Mouse (Mus musculus): ENCODE measurements around the gene Osbp2. TPM values are rescaled to one million over a fixed set of nuclear protein-coding genes. Genes with fewer than 3 reads are reported as not detected.
A peak's percentile ranks its signal among the peaks of the same experiment; 100 is the strongest.

The Osbp2 gene
- polyA plus RNA-seq, 1 experiment: 1.3 TPM

- H3K36me3 ChIP-seq (ENCODE audit: control insufficient read depth, insufficient read depth): no peaks in the 10 kb centered on the region
- H3K27me3 ChIP-seq (ENCODE audit: control insufficient read depth, insufficient read depth, insufficient read length): peaks cover 8% of the 10 kb centered on the region
- no peak overlapping the region for H3K4me2 ChIP-seq (ENCODE audit: low read depth)
- H3K4me3 ChIP-seq: no peak overlapping the region
- H3K79me2 ChIP-seq (ENCODE audit: control insufficient read depth, insufficient read depth): no peaks in the 10 kb centered on the region
- TF ChIP-seq MYOD1 (IDR thresholded peaks at IDR 0.05; ENCODE audit: control insufficient read depth in 1 of 3, insufficient read length in 2 of 3, low read depth in 2 of 3): peak in 1 of 3 experiments; percentile 22
- no peak for TF ChIP-seq TCF3 (IDR thresholded peaks at IDR 0.05; ENCODE audit: insufficient read length, low read depth)
- H3ac ChIP-seq (ENCODE audit: control insufficient read depth, insufficient read length): no peak overlapping the region
These were observed 136.1 kb downstream of the Osbp2 start for GRCm38 (mm10) chr11:3727438-3728105.

- H3K27me3 ChIP-seq (ENCODE audit: control insufficient read depth, insufficient read depth, insufficient read length): peaks cover 8% of the 10 kb centered on the region
- H3K4me2 ChIP-seq (ENCODE audit: low read depth): no peak overlapping the region
- TF ChIP-seq USF1 (IDR thresholded peaks at IDR 0.05; ENCODE audit: low read depth) (no peak), TCF3 (IDR thresholded peaks at IDR 0.05; ENCODE audit: insufficient read length, low read depth) (no peak), E2F4 (IDR thresholded peaks at IDR 0.05; ENCODE audit: insufficient read depth) (no peak), MYOD1 (IDR thresholded peaks at IDR 0.05; ENCODE audit: control insufficient read depth in 1 of 3, insufficient read length in 2 of 3, low read depth in 2 of 3) (no peak), TCF12 (IDR thresholded peaks at IDR 0.05; ENCODE audit: insufficient read depth, poor library complexity, severe bottlenecking) (no peak), MAX (IDR thresholded peaks at IDR 0.05; ENCODE audit: low read depth) (no peak), POLR2A (IDR thresholded peaks at IDR 0.05; ENCODE audit: insufficient read length, low read depth) (no peak), CEBPB (IDR thresholded peaks at IDR 0.05; ENCODE audit: insufficient read depth, poor library complexity, severe bottlenecking) (no peak), REST (IDR thresholded peaks at IDR 0.05; ENCODE audit: insufficient read depth, insufficient read length) (no peak), SRF (IDR thresholded peaks at IDR 0.05; ENCODE audit: control insufficient read depth, insufficient read length, low read depth) (no peak), POLR2AphosphoS2 (IDR thresholded peaks at IDR 0.05; ENCODE audit: insufficient read length, low read depth) (no peak), MYOG (IDR thresholded peaks at IDR 0.05; ENCODE audit: control insufficient read depth in 1 of 3, insufficient read depth in 1 of 3, insufficient read length in 2 of 3, low read depth in 2 of 3) (no peak)
- no peak overlapping the region for H3ac ChIP-seq (ENCODE audit: control insufficient read depth, insufficient read length)
- no peaks in the 10 kb centered on the region for H3K36me3 ChIP-seq (ENCODE audit: control insufficient read depth, insufficient read depth)
- H3K4me3 ChIP-seq: no peak overlapping the region
- H3K79me2 ChIP-seq (ENCODE audit: control insufficient read depth, insufficient read depth): no peaks in the 10 kb centered on the region
These were observed 138.2 kb downstream of the Osbp2 start for GRCm38 (mm10) chr11:3725331-3726054.

DNA sequence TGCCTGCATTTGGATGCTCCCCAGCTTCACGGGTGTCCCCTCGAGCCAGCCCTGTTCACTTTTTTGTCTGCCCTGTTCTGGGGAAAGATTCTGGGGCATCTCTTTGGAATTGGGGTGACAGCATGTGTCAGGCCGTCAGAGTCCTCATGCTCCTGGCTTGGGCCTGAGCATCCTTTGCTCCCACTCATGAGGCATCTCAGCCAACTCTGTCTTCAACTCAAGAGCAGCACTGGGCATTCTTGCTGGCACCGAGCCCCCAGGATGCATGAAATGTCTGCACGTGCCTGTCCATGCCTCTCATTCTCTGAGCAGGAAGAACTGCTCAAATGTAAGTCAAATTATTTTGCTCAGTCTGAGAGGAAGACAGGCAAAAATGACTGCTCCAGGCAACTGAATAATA lies 139.0 kb downstream of the Osbp2 start:
- Histone ChIP-seq H3K79me2 (ENCODE audit: control insufficient read depth, insufficient read depth) (no peaks in the 10 kb centered on the region), H3ac (ENCODE audit: control insufficient read depth, insufficient read length) (no peak overlapping the region), H3K4me2 (ENCODE audit: low read depth) (no peak overlapping the region), H3K27me3 (ENCODE audit: control insufficient read depth, insufficient read depth, insufficient read length) (peaks cover 8% of the 10 kb centered on the region), H3K4me3 (no peak overlapping the region), H3K36me3 (ENCODE audit: control insufficient read depth, insufficient read depth) (no peaks in the 10 kb centered on the region)
- TF ChIP-seq E2F4 (IDR thresholded peaks at IDR 0.05; ENCODE audit: insufficient read depth): no peak
- no peak for TF ChIP-seq TCF12 (IDR thresholded peaks at IDR 0.05; ENCODE audit: insufficient read depth, poor library complexity, severe bottlenecking)
- TF ChIP-seq TCF3 (IDR thresholded peaks at IDR 0.05; ENCODE audit: insufficient read length, low read depth): no peak
- no peak for TF ChIP-seq REST (IDR thresholded peaks at IDR 0.05; ENCODE audit: insufficient read depth, insufficient read length)
- TF ChIP-seq USF1 (IDR thresholded peaks at IDR 0.05; ENCODE audit: low read depth): no peak
- no peak for TF ChIP-seq POLR2AphosphoS2 (IDR thresholded peaks at IDR 0.05; ENCODE audit: insufficient read length, low read depth)
- TF ChIP-seq POLR2A (IDR thresholded peaks at IDR 0.05; ENCODE audit: insufficient read length, low read depth): no peak
- TF ChIP-seq SRF (IDR thresholded peaks at IDR 0.05; ENCODE audit: control insufficient read depth, insufficient read length, low read depth): no peak
- TF ChIP-seq MAX (IDR thresholded peaks at IDR 0.05; ENCODE audit: low read depth): no peak

DNA sequence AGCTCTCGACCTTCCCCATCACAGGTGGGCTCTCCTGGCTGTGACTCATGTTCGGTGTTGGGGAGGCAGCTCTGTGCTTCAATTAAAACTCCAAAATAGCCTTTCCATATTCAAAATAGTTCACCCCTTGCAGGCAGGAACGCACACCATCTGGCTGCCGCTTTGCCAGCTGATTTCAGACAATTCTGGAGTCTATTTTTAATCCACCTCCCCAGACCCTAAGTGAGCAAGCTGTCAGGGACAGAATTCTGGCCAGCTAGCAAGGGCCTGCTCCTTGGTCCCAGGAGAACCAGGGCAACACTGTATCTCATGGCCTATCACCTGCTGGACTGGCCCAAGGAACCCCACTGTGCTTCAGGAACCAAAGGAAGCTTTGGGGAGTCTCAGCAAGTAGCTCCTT lies 139.8 kb downstream of the Osbp2 start:
- no peak overlapping the region for H3ac ChIP-seq (ENCODE audit: control insufficient read depth, insufficient read length)
- H3K27me3 ChIP-seq (ENCODE audit: control insufficient read depth, insufficient read depth, insufficient read length): peaks cover 8% of the 10 kb centered on the region
- no peaks in the 10 kb centered on the region for H3K79me2 ChIP-seq (ENCODE audit: control insufficient read depth, insufficient read depth)
- H3K36me3 ChIP-seq (ENCODE audit: control insufficient read depth, insufficient read depth): no peaks in the 10 kb centered on the region
- H3K4me2 ChIP-seq (ENCODE audit: low read depth): no peak overlapping the region
- H3K4me3 ChIP-seq: no peak overlapping the region
- TF ChIP-seq USF1 (IDR thresholded peaks at IDR 0.05; ENCODE audit: low read depth) (no peak), SRF (IDR thresholded peaks at IDR 0.05; ENCODE audit: control insufficient read depth, insufficient read length, low read depth) (no peak), MYOD1 (IDR thresholded peaks at IDR 0.05; ENCODE audit: control insufficient read depth in 1 of 3, insufficient read length in 2 of 3, low read depth in 2 of 3) (no peak), POLR2A (IDR thresholded peaks at IDR 0.05; ENCODE audit: insufficient read length, low read depth) (no peak), MAX (IDR thresholded peaks at IDR 0.05; ENCODE audit: low read depth) (no peak), CEBPB (IDR thresholded peaks at IDR 0.05; ENCODE audit: insufficient read depth, poor library complexity, severe bottlenecking) (no peak), TCF12 (IDR thresholded peaks at IDR 0.05; ENCODE audit: insufficient read depth, poor library complexity, severe bottlenecking) (no peak)

GRCm38 (mm10) chr11:3722861-3723260 lies 140.8 kb downstream of the Osbp2 start:
- H3K4me3 ChIP-seq: no peak overlapping the region
- no peak overlapping the region for H3K4me2 ChIP-seq (ENCODE audit: low read depth)
- H3K36me3 ChIP-seq (ENCODE audit: control insufficient read depth, insufficient read depth): no peaks in the 10 kb centered on the region
- TF ChIP-seq TCF3 (IDR thresholded peaks at IDR 0.05; ENCODE audit: insufficient read length, low read depth): no peak
- no peak for TF ChIP-seq SRF (IDR thresholded peaks at IDR 0.05; ENCODE audit: control insufficient read depth, insufficient read length, low read depth)
- H3K27me3 ChIP-seq (ENCODE audit: control insufficient read depth, insufficient read depth, insufficient read length): peaks cover 8% of the 10 kb centered on the region
- no peak overlapping the region for H3ac ChIP-seq (ENCODE audit: control insufficient read depth, insufficient read length)
- H3K79me2 ChIP-seq (ENCODE audit: control insufficient read depth, insufficient read depth): no peaks in the 10 kb centered on the region
